Mouse (Mus musculus): ENCODE measurements around the gene Tbc1d1. TPM values are rescaled to one million over a fixed set of nuclear protein-coding genes. Genes with fewer than 3 reads are reported as not detected.

Gene Tbc1d1
- total RNA-seq, 1 experiment: 31.1 TPM

DNA sequence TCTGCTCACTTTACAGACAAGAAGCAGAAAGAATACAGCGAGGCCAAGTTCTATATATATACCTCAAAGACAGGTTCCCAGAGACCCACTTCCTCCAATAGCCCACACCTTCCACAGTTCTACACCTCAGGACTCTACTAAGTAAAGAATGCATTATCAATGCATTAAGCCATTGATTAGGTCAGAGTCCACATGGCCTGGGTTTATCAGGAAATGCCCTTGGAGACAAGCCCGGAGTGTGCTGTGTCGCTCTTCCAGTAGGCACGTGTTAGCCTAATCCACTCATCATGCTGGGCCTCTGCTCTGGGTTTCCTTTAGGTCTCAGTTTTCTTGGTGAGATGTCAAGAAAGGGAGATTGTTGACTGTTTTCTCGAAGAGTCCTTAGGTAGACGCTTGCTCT is 41.9 kb upstream of the Tbc1d1 start:
- H3K9me3 ChIP-seq (ENCODE audit: control insufficient read depth, insufficient read depth, low read depth, low read length): no peaks in the 10 kb centered on the region
- peaks cover 0 to 4% of the 10 kb centered on the region in 2 experiments; a peak in 3 of 4 replicates for H3K4me1 ChIP-seq (ENCODE audit: control insufficient read depth in 2 of 2, insufficient read depth in 2 of 2, low read length in 2 of 2, poor library complexity in 1 of 2)
- no peak overlapping the region for H3K9ac ChIP-seq (ENCODE audit: insufficient read depth, low read depth, low read length, poor library complexity, severe bottlenecking)
- H3K4me3 ChIP-seq (ENCODE audit: insufficient read depth in 1 of 2, low read depth in 1 of 2, low read length in 2 of 2, poor library complexity in 1 of 2, severe bottlenecking in 1 of 2): no peak overlapping the region
- H3K36me3 ChIP-seq (ENCODE audit: control insufficient read depth, insufficient read depth, low read length, poor library complexity, severe bottlenecking): peaks cover 8% of the 10 kb centered on the region; the same call in 1 of the 2 replicates
- in situ Hi-C loops (cut with MboI; ENCODE audit: low sequenced_read_pairs in 2 of 2, unreplicated experiment in 2 of 2): no loop called here
- TF ChIP-seq MAFK (IDR thresholded peaks at IDR 0.05; ENCODE audit: insufficient read depth, low read depth, low read length) (no peak), ZNF384 (IDR thresholded peaks at IDR 0.05; ENCODE audit: low read depth, low read length) (no peak), CHD2 (IDR thresholded peaks at IDR 0.05; ENCODE audit: low read depth, low read length) (no peak), ZC3H11A (IDR thresholded peaks at IDR 0.05; ENCODE audit: borderline replicate concordance, low read depth, low read length) (no peak), HCFC1 (IDR thresholded peaks at IDR 0.05; ENCODE audit: borderline replicate concordance, insufficient read depth, low read length) (no peak)
- H3K27ac ChIP-seq (ENCODE audit: insufficient read depth, low read depth, low read length, poor library complexity, severe bottlenecking): no peak overlapping the region
- DNase-seq (ENCODE audit: low read depth, low spot score): no peak

DNA sequence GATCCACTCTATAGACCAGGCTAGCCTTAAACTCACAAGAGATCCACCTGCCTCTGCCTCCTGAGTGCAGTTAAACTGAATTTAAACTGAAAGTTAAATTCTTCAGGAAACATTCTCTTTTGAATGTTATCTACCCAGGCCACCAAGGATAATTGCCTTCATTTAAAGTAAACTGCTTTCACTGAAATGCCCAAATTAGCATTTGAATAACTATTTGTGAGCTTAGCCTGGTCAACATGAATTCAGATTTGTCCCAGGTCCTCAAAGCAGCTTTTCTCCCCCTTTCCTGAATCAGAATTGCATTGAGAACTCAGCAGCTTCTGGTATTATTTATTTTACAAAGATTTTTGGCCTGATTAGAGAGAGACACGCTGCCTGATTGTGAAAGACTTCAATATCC is 38.9 kb upstream of the Tbc1d1 start:
- Histone ChIP-seq H3K36me3 (ENCODE audit: control insufficient read depth, insufficient read depth, low read length, poor library complexity, severe bottlenecking) (peaks cover 6% of the 10 kb centered on the region; the same call in 1 of the 2 replicates), H3K27ac (ENCODE audit: insufficient read depth, low read depth, low read length, poor library complexity, severe bottlenecking) (peak overlapping the region; percentile 28; the same call in 1 of the 2 replicates), H3K4me1 (ENCODE audit: control insufficient read depth in 2 of 2, insufficient read depth in 2 of 2, low read length in 2 of 2, poor library complexity in 1 of 2) (peaks cover 0 to 4% of the 10 kb centered on the region in 2 experiments; a peak in 3 of 4 replicates), H3K9me3 (ENCODE audit: control insufficient read depth, insufficient read depth, low read depth, low read length) (no peaks in the 10 kb centered on the region), H3K9ac (ENCODE audit: insufficient read depth, low read depth, low read length, poor library complexity, severe bottlenecking) (no peak overlapping the region), H3K4me3 (ENCODE audit: insufficient read depth in 1 of 2, low read depth in 1 of 2, low read length in 2 of 2, poor library complexity in 1 of 2, severe bottlenecking in 1 of 2) (no peak overlapping the region)
- in situ Hi-C loops (cut with MboI; ENCODE audit: low sequenced_read_pairs in 2 of 2, unreplicated experiment in 2 of 2): no loop called here
- TF ChIP-seq HCFC1 (IDR thresholded peaks at IDR 0.05; ENCODE audit: borderline replicate concordance, insufficient read depth, low read length) (0 out of 2 replicates have a peak, but pooled peaks have one; percentile 3), ZNF384 (IDR thresholded peaks at IDR 0.05; ENCODE audit: low read depth, low read length) (no peak)
- no peak for DNase-seq (ENCODE audit: low read depth, low spot score)

DNA sequence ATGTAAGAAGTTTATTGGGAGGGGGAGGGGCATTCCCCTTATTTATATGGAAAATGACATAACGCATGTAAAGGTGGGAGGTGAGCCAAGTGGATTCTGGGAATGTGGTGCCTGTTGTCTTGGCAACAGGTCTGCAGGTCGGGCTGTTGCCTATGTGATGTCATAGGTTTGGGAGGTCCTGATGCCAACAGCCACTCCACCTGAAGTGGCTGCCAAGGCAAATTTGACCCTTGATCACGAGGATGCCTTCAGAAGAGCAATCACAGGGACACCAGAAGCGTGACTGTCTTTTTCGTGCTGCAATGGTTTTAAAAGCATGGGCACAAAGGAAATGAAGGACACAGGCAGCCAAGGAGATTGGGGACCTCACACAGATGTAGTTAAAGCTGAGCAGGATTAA is 30.3 kb upstream of the Tbc1d1 start:
- Histone ChIP-seq H3K4me1 (ENCODE audit: control insufficient read depth in 2 of 2, insufficient read depth in 2 of 2, low read length in 2 of 2, poor library complexity in 1 of 2) (0 out of 4 replicates have a peak, but pooled peaks cover 0 to 2% of the 10 kb centered on the region in 2 experiments), H3K9me3 (ENCODE audit: control insufficient read depth, insufficient read depth, low read depth, low read length) (no peaks in the 10 kb centered on the region), H3K36me3 (ENCODE audit: control insufficient read depth, insufficient read depth, low read length, poor library complexity, severe bottlenecking) (no peaks in the 10 kb centered on the region), H3K9ac (ENCODE audit: insufficient read depth, low read depth, low read length, poor library complexity, severe bottlenecking) (no peak overlapping the region), H3K4me3 (ENCODE audit: insufficient read depth in 1 of 2, low read depth in 1 of 2, low read length in 2 of 2, poor library complexity in 1 of 2, severe bottlenecking in 1 of 2) (no peak overlapping the region), H3K27ac (ENCODE audit: insufficient read depth, low read depth, low read length, poor library complexity, severe bottlenecking) (no peak overlapping the region)
- in situ Hi-C loops (cut with MboI; ENCODE audit: low sequenced_read_pairs in 2 of 2, unreplicated experiment in 2 of 2): no loop called here
- TF ChIP-seq CHD2 (IDR thresholded peaks at IDR 0.05; ENCODE audit: low read depth, low read length): no peak
- TF ChIP-seq ZC3H11A (IDR thresholded peaks at IDR 0.05; ENCODE audit: borderline replicate concordance, low read depth, low read length): no peak
- TF ChIP-seq ZNF384 (IDR thresholded peaks at IDR 0.05; ENCODE audit: low read depth, low read length): no peak
- no peak for TF ChIP-seq HCFC1 (IDR thresholded peaks at IDR 0.05; ENCODE audit: borderline replicate concordance, insufficient read depth, low read length)
- no peak for TF ChIP-seq MAFK (IDR thresholded peaks at IDR 0.05; ENCODE audit: insufficient read depth, low read depth, low read length)
- DNase-seq (ENCODE audit: low read depth, low spot score): no peak

DNA sequence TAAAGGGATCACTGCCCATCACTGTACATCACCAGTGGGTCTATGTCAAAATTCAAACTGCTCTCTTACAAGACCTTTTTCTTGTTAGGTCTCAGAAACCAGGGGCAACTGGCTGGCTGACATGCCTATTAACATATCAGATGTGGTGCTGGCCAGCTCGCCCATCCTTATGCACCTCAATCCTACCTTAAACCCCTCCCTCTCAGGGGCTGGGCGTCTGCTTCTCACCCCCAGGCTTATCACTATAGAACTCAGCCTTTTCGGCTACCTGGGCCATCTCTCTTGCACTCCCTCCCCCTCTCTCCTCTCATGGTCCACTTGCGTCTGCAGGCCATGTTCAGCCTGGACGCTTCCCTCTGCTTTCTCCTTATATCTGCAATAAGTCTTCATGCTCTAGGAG is 24.6 kb upstream of the Tbc1d1 start:
- Histone ChIP-seq H3K27ac (ENCODE audit: insufficient read depth, low read depth, low read length, poor library complexity, severe bottlenecking) (no peak overlapping the region), H3K36me3 (ENCODE audit: control insufficient read depth, insufficient read depth, low read length, poor library complexity, severe bottlenecking) (no peaks in the 10 kb centered on the region), H3K9me3 (ENCODE audit: control insufficient read depth, insufficient read depth, low read depth, low read length) (no peaks in the 10 kb centered on the region), H3K4me1 (ENCODE audit: control insufficient read depth in 2 of 2, insufficient read depth in 2 of 2, low read length in 2 of 2, poor library complexity in 1 of 2) (0 out of 4 replicates have a peak, but pooled peaks cover 0 to 2% of the 10 kb centered on the region in 2 experiments), H3K9ac (ENCODE audit: insufficient read depth, low read depth, low read length, poor library complexity, severe bottlenecking) (no peak overlapping the region), H3K4me3 (ENCODE audit: insufficient read depth in 1 of 2, low read depth in 1 of 2, low read length in 2 of 2, poor library complexity in 1 of 2, severe bottlenecking in 1 of 2) (no peak overlapping the region)
- TF ChIP-seq ZC3H11A (IDR thresholded peaks at IDR 0.05; ENCODE audit: borderline replicate concordance, low read depth, low read length) (no peak), ZNF384 (IDR thresholded peaks at IDR 0.05; ENCODE audit: low read depth, low read length) (no peak), HCFC1 (IDR thresholded peaks at IDR 0.05; ENCODE audit: borderline replicate concordance, insufficient read depth, low read length) (no peak), CHD2 (IDR thresholded peaks at IDR 0.05; ENCODE audit: low read depth, low read length) (no peak), MAFK (IDR thresholded peaks at IDR 0.05; ENCODE audit: insufficient read depth, low read depth, low read length) (no peak)
- in situ Hi-C loops (cut with MboI; ENCODE audit: low sequenced_read_pairs in 2 of 2, unreplicated experiment in 2 of 2): no loop called here
- DNase-seq (ENCODE audit: low read depth, low spot score): no peak

DNA sequence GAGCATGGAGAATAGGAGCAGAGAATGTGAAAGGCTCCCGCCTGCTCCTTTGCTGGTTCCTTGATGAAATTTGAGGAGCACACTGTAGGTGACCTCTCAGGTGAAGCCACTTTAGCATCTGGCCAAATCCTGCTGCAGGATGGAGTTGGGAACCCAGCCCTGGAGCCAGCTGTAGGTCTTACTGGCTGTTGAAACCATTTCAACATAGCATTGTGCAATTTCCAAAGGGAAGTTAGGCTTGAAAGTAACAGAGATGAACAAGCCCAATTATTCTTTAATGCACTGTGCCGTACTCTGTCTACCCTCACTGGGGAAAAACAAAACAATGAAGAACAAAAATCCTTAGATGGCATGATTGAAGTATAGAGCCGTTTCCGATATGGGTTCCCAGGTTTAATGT is 22.2 kb upstream of the Tbc1d1 start:
- H3K9me3 ChIP-seq (ENCODE audit: control insufficient read depth, insufficient read depth, low read depth, low read length): no peaks in the 10 kb centered on the region
- TF ChIP-seq ZC3H11A (IDR thresholded peaks at IDR 0.05; ENCODE audit: borderline replicate concordance, low read depth, low read length) (no peak), CHD2 (IDR thresholded peaks at IDR 0.05; ENCODE audit: low read depth, low read length) (no peak), ZNF384 (IDR thresholded peaks at IDR 0.05; ENCODE audit: low read depth, low read length) (no peak), MAFK (IDR thresholded peaks at IDR 0.05; ENCODE audit: insufficient read depth, low read depth, low read length) (no peak), HCFC1 (IDR thresholded peaks at IDR 0.05; ENCODE audit: borderline replicate concordance, insufficient read depth, low read length) (no peak)
- H3K4me3 ChIP-seq (ENCODE audit: insufficient read depth in 1 of 2, low read depth in 1 of 2, low read length in 2 of 2, poor library complexity in 1 of 2, severe bottlenecking in 1 of 2): no peak overlapping the region
- no peak overlapping the region for H3K27ac ChIP-seq (ENCODE audit: insufficient read depth, low read depth, low read length, poor library complexity, severe bottlenecking)
- in situ Hi-C loops (cut with MboI; ENCODE audit: low sequenced_read_pairs in 2 of 2, unreplicated experiment in 2 of 2): no loop called here
- H3K9ac ChIP-seq (ENCODE audit: insufficient read depth, low read depth, low read length, poor library complexity, severe bottlenecking): no peak overlapping the region
- no peaks in the 10 kb centered on the region for H3K36me3 ChIP-seq (ENCODE audit: control insufficient read depth, insufficient read depth, low read length, poor library complexity, severe bottlenecking)
- no peaks in the 10 kb centered on the region for H3K4me1 ChIP-seq (ENCODE audit: control insufficient read depth in 2 of 2, insufficient read depth in 2 of 2, low read length in 2 of 2, poor library complexity in 1 of 2)
- DNase-seq (ENCODE audit: low read depth, low spot score): no peak

Measured in ES-E14 (cell line).